Mouse (Mus musculus) embryonic stem cell, embryonic (primary cell): ENCODE results near the gene Crybb3.

Experiments
- CTCF ChIA-PET, 4 experiments: fragments of 300-600 bp in 2 of 4; fragments of 350-600 bp in 2 of 4; sonication (Branson Sonifier 250); formaldehyde crosslinking; loops; one replicate each; lab custom pipeline; 2022; ENCODE audit warnings: inconsistent platforms in 2 of 4; lab: Charles Lee
- POLR2A ChIA-PET, 4 experiments: fragments of 300-600 bp in 2 of 4; fragments of 350-600 bp in 2 of 4; sonication (Branson Sonifier 250); formaldehyde crosslinking; loops; one replicate each; lab custom pipeline; 2022; ENCODE audit warnings: antibody characterized with exemption in 4 of 4, inconsistent platforms in 1 of 4; lab: Charles Lee

The Crybb3 gene

GRCm38 (mm10) chr5:113081439-113081838, at the start of gene Crybb3:
TSS of gene Crybb3 (minus strand) at chr5:113081584.
- CTCF ChIA-PET = interaction anchor here in 2 of 4 experiments (0.8 to 3.2 kb wide), 7 partner anchors 18 to 233 kb away, joined by 3 to 46 read pairs (median 9); no protein-coding TSS in a partner anchor
- POLR2A ChIA-PET = interaction anchor here in 1 of 4 experiments (0.8 to 1.2 kb wide), 3 partner anchors 57 to 211 kb away, joined by 3 read pairs; partner anchors contain the start of gene Tmem211

GRCm38 (mm10) chr5:113128426-113128825, 47.0 kb upstream of the Crybb3 start:
- ChIA-PET POLR2A (interaction anchor here in 2 of 4 experiments (0.6 to 1.8 kb wide), 4 partner anchors 9 to 671 kb away, joined by 3 to 5 read pairs (median 3); no protein-coding TSS in a partner anchor), CTCF (interaction anchor here (0.6 to 1.8 kb wide), 7 partner anchors 24 to 279 kb away, joined by 3 to 9 read pairs (median 4); partner anchors contain the start of gene Tmem211 (in 1 of the 4))

- CTCF ChIA-PET = interaction anchor here in 3 of 4 experiments (0.8 to 2.1 kb wide), 7 partner anchors 18 to 53 kb away, joined by 3 to 11 read pairs (median 4); no protein-coding TSS in a partner anchor
- POLR2A ChIA-PET = interaction anchor here in 2 of 4 experiments (0.9 to 1.8 kb wide), 3 partner anchors 10 to 11 kb away, joined by 3 to 7 read pairs (median 3); no protein-coding TSS in a partner anchor
These were observed 45.1 kb upstream of the Crybb3 start for GRCm38 (mm10) chr5:113126476-113126875.

GRCm38 (mm10) chr5:113123693-113124092, 42.3 kb upstream of the Crybb3 start:
- ChIA-PET POLR2A (interaction anchor here in 1 of 4 experiments (3.6 kb wide), 1 partner anchor 28 kb away, joined by 25 read pairs; no protein-coding TSS in a partner anchor), CTCF (interaction anchor here in 1 of 4 experiments (1.5 kb wide), 1 partner anchor 24 kb away, joined by 5 read pairs; no protein-coding TSS in a partner anchor)

- POLR2A ChIA-PET = interaction anchor here in 3 of 4 experiments (0.6 to 3.6 kb wide), 13 partner anchors 8 to 523 kb away, joined by 3 to 25 read pairs (median 4); no protein-coding TSS in a partner anchor
These were observed 41.1 kb upstream of the Crybb3 start for GRCm38 (mm10) chr5:113122326-113123054.

GRCm38 (mm10) chr5:113121591-113121875, 40.1 kb upstream of the Crybb3 start:
- ChIA-PET CTCF (interaction anchor here in 3 of 4 experiments (0.5 to 2.3 kb wide), 9 partner anchors 8 to 459 kb away, joined by 3 to 10 read pairs (median 3); partner anchors contain the start of gene Tmem211 (in 1 of the 3)), POLR2A (interaction anchor here in 2 of 4 experiments (1.0 to 3.6 kb wide), 6 partner anchors 12 to 105 kb away, joined by 3 to 25 read pairs (median 4); partner anchors contain the start of gene Tmem211 (in 1 of the 2))

More at GRCm38 (mm10) chr5:113122326-113123054, 41.1 kb upstream of the Crybb3 start:
- CTCF ChIA-PET = interaction anchor here (0.5 to 2.3 kb wide), 15 partner anchors 9 to 606 kb away, joined by 3 to 10 read pairs (median 5); partner anchors contain the start of gene Tmem211 (in 1 of the 4)

- CTCF ChIA-PET = interaction anchor here in 3 of 4 experiments (0.6 to 2.3 kb wide), 9 partner anchors 8 to 429 kb away, joined by 3 to 13 read pairs (median 4); partner anchors contain the start of gene Tmem211 (in 1 of the 3)
- POLR2A ChIA-PET = interaction anchor here in 3 of 4 experiments (0.8 to 3.6 kb wide), 7 partner anchors 12 to 596 kb away, joined by 3 to 25 read pairs (median 3); partner anchors contain the start of gene Tmem211 (in 1 of the 3)
These were observed 39.6 kb upstream of the Crybb3 start for GRCm38 (mm10) chr5:113120741-113121590.

- ChIA-PET POLR2A (interaction anchor here in 2 of 4 experiments (1.1 to 3.6 kb wide), 3 partner anchors 12 to 34 kb away, joined by 3 to 25 read pairs (median 4); no protein-coding TSS in a partner anchor), CTCF (interaction anchor here in 2 of 4 experiments (0.7 to 2.3 kb wide), 2 partner anchors 21 to 107 kb away, joined by 7 to 22 read pairs; partner anchors contain the start of gene Tmem211 (in 1 of the 2))
These were observed 38.6 kb upstream of the Crybb3 start for GRCm38 (mm10) chr5:113119861-113120465.

- ChIA-PET POLR2A (interaction anchor here in 2 of 4 experiments (0.7 to 1.7 kb wide), 4 partner anchors 11 to 157 kb away, joined by 3 to 4 read pairs (median 3); no protein-coding TSS in a partner anchor), CTCF (interaction anchor here in 3 of 4 experiments (0.6 to 2.2 kb wide), 6 partner anchors 19 to 251 kb away, joined by 3 to 9 read pairs (median 6); no protein-coding TSS in a partner anchor)
These were observed 37.9 kb upstream of the Crybb3 start for GRCm38 (mm10) chr5:113119291-113119690.

- POLR2A ChIA-PET = interaction anchor here in 3 of 4 experiments (0.6 to 1.7 kb wide), 9 partner anchors 11 to 158 kb away, joined by 3 to 5 read pairs (median 3); no protein-coding TSS in a partner anchor
These were observed 37.3 kb upstream of the Crybb3 start for GRCm38 (mm10) chr5:113118695-113119094.

GRCm38 (mm10) chr5:113117361-113117760, 36.0 kb upstream of the Crybb3 start:
- CTCF ChIA-PET = interaction anchor here (0.6 to 2.3 kb wide), 11 partner anchors 9 to 103 kb away, joined by 3 to 14 read pairs (median 4); no protein-coding TSS in a partner anchor

More at GRCm38 (mm10) chr5:113118695-113119094, 37.3 kb upstream of the Crybb3 start:
- CTCF ChIA-PET = interaction anchor here in 3 of 4 experiments (0.6 to 2.2 kb wide), 9 partner anchors 19 to 250 kb away, joined by 3 to 9 read pairs (median 6); partner anchors contain the start of gene Tmem211 (in 1 of the 3)

GRCm38 (mm10) chr5:113115896-113116295, 34.5 kb upstream of the Crybb3 start:
- POLR2A ChIA-PET = interaction anchor here in 2 of 4 experiments (0.5 to 2.1 kb wide), 15 partner anchors 10 to 618 kb away, joined by 3 to 8 read pairs (median 3); no protein-coding TSS in a partner anchor
- CTCF ChIA-PET = interaction anchor here (0.5 to 2.3 kb wide), 23 partner anchors 12 to 854 kb away, joined by 3 to 14 read pairs (median 4); partner anchors contain the start of gene Tmem211 (in 3 of the 4)

More at GRCm38 (mm10) chr5:113117361-113117760, 36.0 kb upstream of the Crybb3 start:
- POLR2A ChIA-PET = interaction anchor here in 2 of 4 experiments (0.6 to 2.1 kb wide), 3 partner anchors 10 to 596 kb away, joined by 3 to 8 read pairs (median 5); no protein-coding TSS in a partner anchor

- ChIA-PET CTCF (interaction anchor here (0.6 to 3.0 kb wide), 12 partner anchors 15 to 428 kb away, joined by 3 to 16 read pairs (median 3); partner anchors contain the start of gene Tmem211 (in 1 of the 4)), POLR2A (interaction anchor here in 2 of 4 experiments (1.1 to 2.0 kb wide), 6 partner anchors 10 to 41 kb away, joined by 3 to 7 read pairs (median 4); no protein-coding TSS in a partner anchor)
These were observed 33.2 kb upstream of the Crybb3 start for GRCm38 (mm10) chr5:113114264-113115225.

- POLR2A ChIA-PET = interaction anchor here in 3 of 4 experiments (0.6 to 2.0 kb wide), 6 partner anchors 9 to 67 kb away, joined by 3 to 6 read pairs (median 3); no protein-coding TSS in a partner anchor
- CTCF ChIA-PET = interaction anchor here (0.6 to 3.0 kb wide), 15 partner anchors 8 to 195 kb away, joined by 3 to 16 read pairs (median 5); partner anchors contain the start of gene Tmem211 (in 1 of the 4)
These were observed 31.7 kb upstream of the Crybb3 start for GRCm38 (mm10) chr5:113113120-113113519.
